Mouse (Mus musculus) liver, postnatal 0 days (tissue): ENCODE measurements around the gene Dhx8. TPM values are rescaled to one million over a fixed set of nuclear protein-coding genes. Genes with fewer than 3 reads are reported as not detected.

Experiments used
- ATAC-seq: fragments of 200-750 bp; cut with Nextera tagmentation; 2 replicates; pipeline ENCODE4 v1.8.0; 2017; ENCODE audit warnings: mild to moderate bottlenecking, moderate library complexity
- DNase-seq: peaks from one replicate; pipeline ENCODE4 v3.0.0-alpha.2; 2016
- H3K27ac ChIP-seq: fragments of 300-500 bp; sonication (generic); 2 replicates; pipeline ENCODE4 v1.5.1; 2014; ENCODE audit warnings: antibody characterized with exemption, moderate library complexity, mild to moderate bottlenecking, low read depth
- H3K27me3 ChIP-seq: fragments of 300-500 bp; sonication (generic); 2 replicates; pipeline ENCODE4 v1.6.1; 2014; ENCODE audit warnings: low read length, control low read depth, mixed read lengths; ENCODE audit not compliant: insufficient read depth
- H3K36me3 ChIP-seq: fragments of 300-500 bp; sonication (generic); replicated peaks from 2 replicates; pipeline ENCODE4 v1.6.1; 2014; ENCODE audit warnings: mild to moderate bottlenecking, control low read depth, low read length, moderate library complexity, mixed read lengths; ENCODE audit not compliant: insufficient read depth
- H3K4me1 ChIP-seq: fragments of 300-500 bp; sonication (generic); 2 replicates; pipeline ENCODE4 v1.6.1; 2014; ENCODE audit warnings: antibody characterized with exemption, mild to moderate bottlenecking, control low read depth; ENCODE audit not compliant: insufficient read depth
- H3K4me2 ChIP-seq: fragments of 300-500 bp; sonication (generic); 2 replicates; pipeline ENCODE4 v1.6.1; 2014; ENCODE audit warnings: low read depth, mild to moderate bottlenecking, low read length, moderate library complexity, mixed read lengths
- H3K4me3 ChIP-seq: fragments of 300-500 bp; sonication (generic); 2 replicates; pipeline ENCODE4 v1.5.1; 2014; ENCODE audit warnings: low read depth, low read length
- H3K9ac ChIP-seq: fragments of 300-500 bp; sonication (generic); replicated peaks from 2 replicates; pipeline ENCODE4 v1.6.1; 2014; ENCODE audit warnings: mild to moderate bottlenecking, moderate library complexity
- H3K9me3 ChIP-seq: fragments of 300-500 bp; sonication (generic); 2 replicates; pipeline ENCODE4 v1.6.1; 2016; ENCODE audit warnings: mild to moderate bottlenecking, control low read depth, low read length, mixed read lengths
- CTCF ChIP-seq: sonication (generic); IDR thresholded peaks from 2 replicates; pipeline ENCODE4 v1.5.1; 2016; ENCODE audit warnings: antibody characterized with exemption, low read depth
- EP300 ChIP-seq: IDR thresholded peaks from 2 replicates; pipeline ENCODE4 v1.6.1; 2016; ENCODE audit warnings: antibody characterized with exemption, low read depth, mild to moderate bottlenecking
- WGBS: fragments of 180-500 bp; shearing (Covaris S2); extraction: QIAGEN DNeasy Blood & Tissue Kit; methylation state at CpG from one replicate; pipeline ENCODE4 v1.1.7; 2014; ENCODE audit not compliant: insufficient replicate concordance; 5-methylcytosine and 5-hydroxymethylcytosine counted together
- polyA plus RNA-seq: library from polyadenylated mRNA; unstranded; fragments of >200 nt; fragmentation: Nextera tagmentation; extraction: Ambion mirVana; gene quantifications from 2 replicates; pipeline ENCODE4 v1.2.1, GENCODE M21; 2015

Dhx8 gene
- polyA plus RNA-seq, 1 experiment from 2014 or later: 12.9 TPM

- Histone ChIP-seq H3K27ac (peak overlapping the region; percentile 46; the same call in 1 of the 2 replicates), H3K9ac (no peak overlapping the region), H3K36me3 (peaks cover 72% of the 10 kb centered on the region), H3K27me3 (no peaks in the 10 kb centered on the region), H3K4me2 (no peak overlapping the region), H3K4me3 (no peak overlapping the region), H3K9me3 (no peaks in the 10 kb centered on the region), H3K4me1 (no peaks in the 10 kb centered on the region)
- no peak for DNase-seq
- peak; percentile 41 for ATAC-seq
- 61% methylated on average over 3 of the region's 3 CpGs for WGBS
- no peak for TF ChIP-seq CTCF
- peak; percentile 21; the same call in 1 of the 2 replicates for TF ChIP-seq EP300
These were observed 26.8 kb downstream of the Dhx8 start for GRCm38 (mm10) chr11:101759530-101759929.

GRCm38 (mm10) chr11:101763723-101764122 is 31.0 kb downstream of the Dhx8 start:
- peak; percentile 79 for TF ChIP-seq CTCF
- TF ChIP-seq EP300: no peak
- H3K36me3 ChIP-seq: peaks cover 73% of the 10 kb centered on the region
- no peaks in the 10 kb centered on the region for H3K4me1 ChIP-seq
- H3K27me3 ChIP-seq: no peaks in the 10 kb centered on the region
- WGBS: 48% methylated on average over 7 of the region's 7 CpGs
- H3K9ac ChIP-seq: no peak overlapping the region
- no peak overlapping the region for H3K4me3 ChIP-seq
- H3K27ac ChIP-seq: no peak overlapping the region
- ATAC-seq (0 out of 2 replicates have a peak, but pooled peaks have one; percentile 25), DNase-seq (no peak)
- no peaks in the 10 kb centered on the region for H3K9me3 ChIP-seq
- H3K4me2 ChIP-seq: no peak overlapping the region

- Histone ChIP-seq H3K9ac (no peak overlapping the region), H3K4me2 (no peak overlapping the region), H3K27me3 (no peaks in the 10 kb centered on the region), H3K36me3 (peaks cover 67% of the 10 kb centered on the region), H3K27ac (no peak overlapping the region), H3K9me3 (no peaks in the 10 kb centered on the region), H3K4me1 (no peaks in the 10 kb centered on the region), H3K4me3 (no peak overlapping the region)
- 90% methylated on average over 8 of the region's 8 CpGs for WGBS
- ATAC-seq: no peak
- DNase-seq: no peak
- TF ChIP-seq CTCF (no peak), EP300 (no peak)
These were observed 31.8 kb downstream of the Dhx8 start for GRCm38 (mm10) chr11:101764546-101764945.

- H3K4me1 ChIP-seq: no peaks in the 10 kb centered on the region
- no peak overlapping the region for H3K4me2 ChIP-seq
- DNase-seq: no peak
- ATAC-seq: no peak
- H3K27me3 ChIP-seq: no peaks in the 10 kb centered on the region
- no peak overlapping the region for H3K4me3 ChIP-seq
- WGBS: 89% methylated on average over 5 of the region's 5 CpGs
- H3K36me3 ChIP-seq: peaks cover 53% of the 10 kb centered on the region
- no peak overlapping the region for H3K9ac ChIP-seq
- no peak overlapping the region for H3K27ac ChIP-seq
- TF ChIP-seq CTCF: no peak
- TF ChIP-seq EP300: no peak
- H3K9me3 ChIP-seq: no peaks in the 10 kb centered on the region
These were observed 34.6 kb downstream of the Dhx8 start for GRCm38 (mm10) chr11:101767326-101767725.

GRCm38 (mm10) chr11:101768721-101769120 is 36.0 kb downstream of the Dhx8 start:
- no peak overlapping the region for H3K4me3 ChIP-seq
- no peak overlapping the region for H3K9ac ChIP-seq
- 83% methylated on average over 6 of the region's 6 CpGs for WGBS
- DNase-seq: no peak
- 0 out of 2 replicates have a peak, but pooled peaks cover 4% of the 10 kb centered on the region for H3K27me3 ChIP-seq
- H3K9me3 ChIP-seq: no peaks in the 10 kb centered on the region
- 0 out of 2 replicates have a peak, but pooled peaks cover 4% of the 10 kb centered on the region for H3K4me1 ChIP-seq
- no peak overlapping the region for H3K27ac ChIP-seq
- no peak overlapping the region for H3K4me2 ChIP-seq
- peaks cover 46% of the 10 kb centered on the region for H3K36me3 ChIP-seq
- ATAC-seq: no peak
- TF ChIP-seq CTCF: no peak
- no peak for TF ChIP-seq EP300

DNA sequence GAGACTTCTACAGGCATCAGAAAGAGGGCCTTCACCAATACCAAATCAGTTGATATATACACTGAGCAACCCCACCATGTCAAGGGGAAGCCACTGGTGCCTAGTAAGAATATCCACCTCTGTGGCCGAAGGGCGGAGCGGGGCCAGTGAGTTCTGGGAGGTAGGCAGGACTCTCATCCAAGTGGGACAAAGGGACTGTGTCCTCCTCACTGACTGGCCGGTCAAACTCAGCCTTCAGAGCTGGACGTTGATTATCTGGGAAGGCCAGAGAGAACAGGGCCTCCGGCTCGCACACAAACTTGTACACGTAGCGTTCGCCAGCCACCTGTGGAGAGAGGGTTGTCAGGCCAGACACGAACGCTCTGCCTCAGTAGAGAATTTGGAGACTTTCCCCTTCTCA is 37.5 kb downstream of the Dhx8 start:
- no peaks in the 10 kb centered on the region for H3K9me3 ChIP-seq
- H3K4me3 ChIP-seq: no peak overlapping the region
- WGBS: 91% methylated on average over 12 of the region's 12 CpGs
- no peak for TF ChIP-seq CTCF
- TF ChIP-seq EP300: no peak
- no peak for DNase-seq
- no peak overlapping the region for H3K4me2 ChIP-seq
- H3K36me3 ChIP-seq: peaks cover 34% of the 10 kb centered on the region
- 0 out of 2 replicates have a peak, but pooled peaks cover 4% of the 10 kb centered on the region for H3K4me1 ChIP-seq
- no peak overlapping the region for H3K27ac ChIP-seq
- 0 out of 2 replicates have a peak, but pooled peaks cover 10% of the 10 kb centered on the region for H3K27me3 ChIP-seq
- ATAC-seq: no peak
- H3K9ac ChIP-seq: no peak overlapping the region
